Mouse (Mus musculus): ENCODE data around the gene C130074G19Rik. TPM values are rescaled to one million over a fixed set of nuclear protein-coding genes. Genes with fewer than 3 reads are reported as not detected.

Gene C130074G19Rik
- 6.0 and 7.4 TPM in 2 replicates for polyA plus RNA-seq (2012; rRNA removed)

DNA sequence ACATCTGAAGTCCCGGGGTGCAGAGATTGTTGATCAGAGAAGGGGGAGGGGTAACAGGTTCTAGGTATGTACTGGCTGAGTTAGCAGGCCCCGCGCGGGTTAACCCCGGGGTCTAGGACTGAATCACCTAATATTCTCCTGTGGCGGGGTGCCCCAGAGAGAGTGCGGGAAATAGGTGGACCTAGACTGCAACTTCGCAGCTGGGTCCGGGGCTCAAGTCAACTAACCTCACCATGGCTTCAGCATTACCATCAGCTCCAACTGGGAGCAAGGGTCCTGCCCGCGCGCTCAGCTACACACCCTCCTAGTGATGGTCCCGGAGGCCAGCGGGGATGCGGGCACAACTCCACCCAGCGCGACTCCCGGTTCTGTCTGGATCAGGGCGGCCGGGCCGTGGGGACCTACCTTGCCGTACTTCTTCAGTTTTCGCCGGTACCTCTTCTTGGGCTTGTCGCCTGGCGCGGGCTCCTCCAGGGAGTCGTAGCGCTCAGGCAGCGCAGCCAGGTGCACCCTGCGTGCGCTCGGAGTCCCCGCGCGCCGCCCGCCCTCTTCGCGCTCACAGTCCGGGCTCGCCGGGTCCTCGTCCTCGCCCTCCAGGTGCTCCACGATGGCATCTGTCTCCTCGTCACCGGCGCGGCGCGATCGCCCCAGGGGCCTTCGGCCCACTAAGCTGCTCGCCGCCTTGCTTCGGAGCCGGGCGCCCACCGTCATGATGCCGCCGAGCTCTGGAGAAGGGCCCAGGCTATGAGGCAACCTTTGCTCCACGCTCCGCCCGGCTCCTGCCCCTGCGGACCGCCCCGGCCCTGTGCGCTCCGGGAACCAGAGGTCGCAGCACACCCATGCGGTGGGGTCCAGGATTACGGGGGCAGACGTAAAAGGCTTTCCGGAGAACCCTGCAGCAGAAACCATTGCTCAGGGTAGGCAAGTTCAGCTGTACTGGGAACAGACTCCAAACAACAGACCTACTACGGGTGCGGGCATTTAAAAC lies at the start of gene C130074G19Rik:
C130074G19Rik (minus strand) TSS at position 938 of the 988 bp plus-strand sequence.
- H3K27ac ChIP-seq (ENCODE audit: insufficient read depth, low read length) = no peak within 1 kb of the TSS
- H3K27me3 ChIP-seq (ENCODE audit: control insufficient read depth, insufficient read depth, low read length) = peaks cover 2% of the 10 kb centered on the region; the same call in 1 of the 2 replicates
- no peak within 1 kb of the TSS for H3K4me3 ChIP-seq (replicated peaks; ENCODE audit: insufficient read depth, low read depth, low read length)
- WGBS = 4% methylated on average over 77 of the region's 77 CpGs
- DNase-seq = no peak
- no peaks in the 10 kb centered on the region for H3K4me1 ChIP-seq (ENCODE audit: control insufficient read depth, insufficient read depth, low read length)
- TF ChIP-seq CTCF (IDR thresholded peaks at IDR 0.05; ENCODE audit: borderline replicate concordance, insufficient read depth, low read depth, low read length) (no peak), POLR2A (IDR thresholded peaks at IDR 0.05; ENCODE audit: borderline replicate concordance, insufficient read depth, low read length) (no peak)

DNA sequence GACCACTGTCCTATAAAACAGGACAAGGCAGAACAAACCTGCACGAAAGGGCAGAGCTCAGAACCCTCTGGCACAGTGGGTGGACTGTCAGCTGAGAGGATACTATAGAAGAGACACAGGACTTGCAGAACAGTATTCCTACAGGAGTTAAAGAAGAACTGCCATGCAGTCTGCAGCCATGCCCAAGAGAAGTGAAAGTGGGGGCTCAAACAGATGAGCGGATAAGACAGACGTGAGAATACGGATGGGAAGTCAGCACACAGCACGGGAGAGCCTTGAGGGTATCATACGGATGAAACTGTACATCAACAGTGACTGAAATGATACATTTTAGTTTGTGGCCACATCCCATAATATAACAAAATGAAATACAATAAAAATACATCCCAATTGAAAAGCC lies 48.1 kb upstream of the C130074G19Rik start:
- 88% methylated on average over 6 of the region's 6 CpGs for WGBS
- DNase-seq = no peak
- TF ChIP-seq CTCF (IDR thresholded peaks at IDR 0.05; ENCODE audit: borderline replicate concordance, insufficient read depth, low read depth, low read length) = no peak
- no peak for TF ChIP-seq POLR2A (IDR thresholded peaks at IDR 0.05; ENCODE audit: borderline replicate concordance, insufficient read depth, low read length)
- Histone ChIP-seq H3K27me3 (ENCODE audit: control insufficient read depth, insufficient read depth, low read length) (no peaks in the 10 kb centered on the region), H3K27ac (ENCODE audit: insufficient read depth, low read length) (no peak overlapping the region), H3K4me1 (ENCODE audit: control insufficient read depth, insufficient read depth, low read length) (no peaks in the 10 kb centered on the region), H3K4me3 (replicated peaks; ENCODE audit: insufficient read depth, low read depth, low read length) (no peak overlapping the region)

DNA sequence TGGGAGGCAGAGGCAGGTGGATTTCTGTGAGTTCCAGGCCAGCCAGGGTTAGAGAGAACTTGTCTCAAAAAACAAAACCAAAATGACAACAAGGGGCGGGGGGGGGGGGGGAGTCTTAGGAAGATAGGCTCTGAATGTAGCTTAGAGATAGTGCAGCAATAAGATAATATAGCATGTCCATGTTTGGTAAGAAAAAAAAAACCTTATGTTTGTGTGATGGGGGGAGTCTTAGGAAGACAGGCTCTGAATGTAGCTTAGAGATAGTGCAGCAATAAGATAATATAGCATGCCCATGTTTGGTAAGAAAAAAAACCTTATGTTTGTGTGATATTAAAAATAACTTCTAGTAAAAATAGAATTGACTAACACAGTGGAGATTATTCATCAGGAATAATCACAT lies 45.4 kb upstream of the C130074G19Rik start:
- H3K4me1 ChIP-seq (ENCODE audit: control insufficient read depth, insufficient read depth, low read length) = no peaks in the 10 kb centered on the region
- no peaks in the 10 kb centered on the region for H3K27me3 ChIP-seq (ENCODE audit: control insufficient read depth, insufficient read depth, low read length)
- TF ChIP-seq POLR2A (IDR thresholded peaks at IDR 0.05; ENCODE audit: borderline replicate concordance, insufficient read depth, low read length) (no peak), CTCF (IDR thresholded peaks at IDR 0.05; ENCODE audit: borderline replicate concordance, insufficient read depth, low read depth, low read length) (no peak)
- WGBS = 86% methylated on average over 1 of the region's 1 CpGs
- no peak for DNase-seq
- no peak overlapping the region for H3K27ac ChIP-seq (ENCODE audit: insufficient read depth, low read length)
- no peak overlapping the region for H3K4me3 ChIP-seq (replicated peaks; ENCODE audit: insufficient read depth, low read depth, low read length)

DNA sequence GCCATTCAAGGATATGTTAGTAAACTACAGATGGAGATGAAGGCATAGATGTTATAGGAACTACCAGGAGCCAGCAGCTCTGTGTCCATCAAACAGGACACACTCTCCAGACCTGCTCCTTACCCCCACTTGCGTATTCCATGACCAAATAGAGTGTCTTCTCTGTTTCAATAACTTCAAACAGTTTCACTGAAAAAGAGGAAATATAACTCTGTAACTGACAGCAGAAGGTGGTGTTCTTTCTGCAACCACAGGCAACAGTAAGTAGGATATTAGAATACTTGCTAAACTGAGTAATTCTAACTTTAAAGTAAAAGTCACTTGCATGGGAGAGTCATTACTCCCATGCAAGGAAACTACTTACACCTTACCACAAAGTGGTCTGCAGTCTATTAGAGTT lies 44.9 kb upstream of the C130074G19Rik start:
- 98% methylated on average over 1 of the region's 1 CpGs for WGBS

DNA sequence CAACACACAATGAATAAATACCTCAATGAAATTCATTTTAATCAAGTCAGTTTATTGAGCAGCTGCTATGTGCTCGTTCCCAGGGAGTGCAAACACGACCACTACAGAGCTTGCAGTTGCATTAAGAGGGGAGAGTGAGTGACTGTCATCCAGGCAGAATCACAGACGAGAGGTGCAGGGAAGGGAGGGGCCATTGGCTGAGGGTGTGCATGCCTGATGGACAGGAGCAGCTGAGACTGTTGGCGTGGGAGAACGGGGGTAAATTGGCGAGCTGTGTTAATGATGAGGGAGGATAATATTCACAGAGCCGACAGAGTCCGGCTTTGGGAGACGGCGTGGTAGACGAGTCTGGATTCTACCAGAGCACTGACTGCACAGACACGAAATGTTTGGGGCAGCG lies 39.8 kb upstream of the C130074G19Rik start:
- H3K4me1 ChIP-seq (ENCODE audit: control insufficient read depth, insufficient read depth, low read length) = no peaks in the 10 kb centered on the region
- no peak overlapping the region for H3K27ac ChIP-seq (ENCODE audit: insufficient read depth, low read length)
- TF ChIP-seq POLR2A (IDR thresholded peaks at IDR 0.05; ENCODE audit: borderline replicate concordance, insufficient read depth, low read length) (no peak), CTCF (IDR thresholded peaks at IDR 0.05; ENCODE audit: borderline replicate concordance, insufficient read depth, low read depth, low read length) (no peak)
- no peaks in the 10 kb centered on the region for H3K27me3 ChIP-seq (ENCODE audit: control insufficient read depth, insufficient read depth, low read length)
- H3K4me3 ChIP-seq (replicated peaks; ENCODE audit: insufficient read depth, low read depth, low read length) = no peak overlapping the region
- WGBS = 61% methylated on average over 13 of the region's 13 CpGs
- no peak for DNase-seq

More for the DNA sequence above, 44.9 kb upstream of the C130074G19Rik start:
- no peak for DNase-seq
- Histone ChIP-seq H3K27me3 (ENCODE audit: control insufficient read depth, insufficient read depth, low read length) (no peaks in the 10 kb centered on the region), H3K4me1 (ENCODE audit: control insufficient read depth, insufficient read depth, low read length) (no peaks in the 10 kb centered on the region), H3K27ac (ENCODE audit: insufficient read depth, low read length) (no peak overlapping the region), H3K4me3 (replicated peaks; ENCODE audit: insufficient read depth, low read depth, low read length) (no peak overlapping the region)
- TF ChIP-seq CTCF (IDR thresholded peaks at IDR 0.05; ENCODE audit: borderline replicate concordance, insufficient read depth, low read depth, low read length) (no peak), POLR2A (IDR thresholded peaks at IDR 0.05; ENCODE audit: borderline replicate concordance, insufficient read depth, low read length) (no peak)

DNA sequence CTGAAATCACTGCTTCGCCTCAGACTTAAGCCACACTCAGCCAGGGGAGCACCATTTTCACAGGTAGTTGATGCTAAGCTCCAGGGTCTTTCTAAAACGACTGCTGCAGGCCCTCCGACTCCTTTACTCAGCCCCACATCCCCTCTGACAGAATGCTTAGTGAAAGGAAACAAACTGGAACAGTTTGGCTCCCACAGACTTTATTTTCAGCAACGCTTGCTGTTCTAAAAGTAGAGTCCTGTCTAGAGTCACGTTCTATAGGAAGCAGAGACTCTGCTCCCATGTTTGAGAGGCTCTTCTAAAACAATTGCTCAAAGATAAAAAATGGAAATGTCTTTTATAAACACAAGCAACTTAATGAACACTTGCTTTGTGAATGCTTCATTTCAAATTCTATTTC lies 37.0 kb upstream of the C130074G19Rik start:
- no peak overlapping the region for H3K27ac ChIP-seq (ENCODE audit: insufficient read depth, low read length)
- no peak for DNase-seq
- H3K27me3 ChIP-seq (ENCODE audit: control insufficient read depth, insufficient read depth, low read length) = no peaks in the 10 kb centered on the region
- WGBS = 89% methylated on average over 5 of the region's 5 CpGs
- no peak overlapping the region for H3K4me3 ChIP-seq (replicated peaks; ENCODE audit: insufficient read depth, low read depth, low read length)
- H3K4me1 ChIP-seq (ENCODE audit: control insufficient read depth, insufficient read depth, low read length) = no peaks in the 10 kb centered on the region
- TF ChIP-seq POLR2A (IDR thresholded peaks at IDR 0.05; ENCODE audit: borderline replicate concordance, insufficient read depth, low read length) (no peak), CTCF (IDR thresholded peaks at IDR 0.05; ENCODE audit: borderline replicate concordance, insufficient read depth, low read depth, low read length) (no peak)

DNA sequence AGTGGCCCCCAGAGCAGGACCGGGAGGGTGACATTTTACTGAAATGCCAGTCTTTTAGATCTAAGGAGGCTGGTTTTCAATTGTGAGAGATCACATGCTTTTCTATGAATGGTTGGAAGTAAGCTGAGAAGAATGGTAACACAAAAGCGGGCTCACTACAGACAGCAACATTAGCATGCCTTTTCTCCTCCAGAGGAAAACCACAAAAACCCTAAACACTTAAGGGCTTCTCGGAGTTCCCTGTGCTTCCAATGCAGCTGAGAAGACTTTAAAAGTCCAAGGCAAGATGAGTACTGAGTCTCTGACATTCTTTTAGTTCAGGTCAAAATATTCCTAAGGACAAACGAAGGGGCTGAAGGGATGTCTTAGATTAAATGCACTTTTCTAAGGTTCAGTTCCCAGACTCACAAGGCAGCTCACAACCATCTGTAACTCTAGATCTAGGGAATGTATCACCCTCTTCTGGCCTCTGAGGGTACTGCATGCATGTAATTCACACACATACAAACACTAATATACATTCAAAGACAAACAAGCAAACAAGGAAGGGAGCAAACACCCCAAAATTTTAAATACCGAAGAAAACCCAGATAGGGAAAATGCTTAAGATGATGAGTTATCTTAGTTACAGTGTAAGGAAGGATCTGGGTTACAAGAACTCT lies 35.3 kb upstream of the C130074G19Rik start:
- TF ChIP-seq POLR2A (IDR thresholded peaks at IDR 0.05; ENCODE audit: borderline replicate concordance, insufficient read depth, low read length) (no peak), CTCF (IDR thresholded peaks at IDR 0.05; ENCODE audit: borderline replicate concordance, insufficient read depth, low read depth, low read length) (no peak)
- Histone ChIP-seq H3K4me3 (replicated peaks; ENCODE audit: insufficient read depth, low read depth, low read length) (no peak overlapping the region), H3K27ac (ENCODE audit: insufficient read depth, low read length) (no peak overlapping the region), H3K4me1 (ENCODE audit: control insufficient read depth, insufficient read depth, low read length) (no peaks in the 10 kb centered on the region), H3K27me3 (ENCODE audit: control insufficient read depth, insufficient read depth, low read length) (no peaks in the 10 kb centered on the region)
- 97% methylated on average over 5 of the region's 5 CpGs for WGBS
- DNase-seq = no peak

All from cerebellum, adult 2 months (tissue).